Mouse (Mus musculus) spleen, postnatal 10 days (tissue): ENCODE measurements at regions not wholly inside any gene's neighbourhood (a gene's known extent, or its start where the extent isn't known, plus 50 kb on each side); places are given as distances from the start of the nearest gene placed in this dataset.

ENCODE experiments used
- DNase-seq, 2 experiments: peaks; one replicate each; pipeline ENCODE4 v3.0.0; 2021 to 2022; ENCODE audit warnings: low spot score in 2 of 2

- DNase-seq, result no peak
These were observed 332.4 kb upstream of the Sox9 start for GRCm38 (mm10) chr11:112449632-112450031.

- no peak for DNase-seq
These were observed 331.8 kb upstream of the Sox9 start for GRCm38 (mm10) chr11:112450227-112450626.

GRCm38 (mm10) chr11:112458075-112458474 is 323.9 kb upstream of the Sox9 start:
- no peak for DNase-seq

- no peak for DNase-seq
These were observed 318.9 kb upstream of the Sox9 start for GRCm38 (mm10) chr11:112463121-112463520.

- no peak for DNase-seq
These were observed 317.6 kb upstream of the Sox9 start for GRCm38 (mm10) chr11:112464386-112464785.

- DNase-seq, result no peak
These were observed 311.7 kb upstream of the Sox9 start for GRCm38 (mm10) chr11:112470336-112470735.

GRCm38 (mm10) chr11:112473237-112473636 is 308.8 kb upstream of the Sox9 start:
- no peak for DNase-seq

- DNase-seq, result no peak
These were observed 308.3 kb upstream of the Sox9 start for GRCm38 (mm10) chr11:112473681-112474080.

GRCm38 (mm10) chr11:112480360-112480759 is 301.7 kb upstream of the Sox9 start:
- no peak for DNase-seq

GRCm38 (mm10) chr11:112501781-112502180 is 280.2 kb upstream of the Sox9 start:
- DNase-seq, result no peak

GRCm38 (mm10) chr11:112519076-112519475 is 262.9 kb upstream of the Sox9 start:
- no peak for DNase-seq

GRCm38 (mm10) chr11:112524983-112525382 is 257.0 kb upstream of the Sox9 start:
- no peak for DNase-seq

GRCm38 (mm10) chr11:112542573-112542972 is 239.5 kb upstream of the Sox9 start:
- DNase-seq, result no peak

GRCm38 (mm10) chr11:112543473-112543872 is 238.6 kb upstream of the Sox9 start:
- no peak for DNase-seq

GRCm38 (mm10) chr11:112545231-112546010 is 236.6 kb upstream of the Sox9 start:
- no peak for DNase-seq

GRCm38 (mm10) chr11:112546162-112546561 is 235.9 kb upstream of the Sox9 start:
- DNase-seq, result no peak

- DNase-seq, result no peak
These were observed 229.2 kb upstream of the Sox9 start for GRCm38 (mm10) chr11:112552838-112553237.

- no peak for DNase-seq
These were observed 219.0 kb upstream of the Sox9 start for GRCm38 (mm10) chr11:112563027-112563426.

- no peak for DNase-seq
These were observed 217.3 kb upstream of the Sox9 start for GRCm38 (mm10) chr11:112564706-112565215.

GRCm38 (mm10) chr11:112566071-112566470 is 216.0 kb upstream of the Sox9 start:
- DNase-seq, result no peak

GRCm38 (mm10) chr11:112587386-112587785 is 194.6 kb upstream of the Sox9 start:
- DNase-seq, result no peak

GRCm38 (mm10) chr11:112588088-112588487 is 193.9 kb upstream of the Sox9 start:
- DNase-seq, result no peak

GRCm38 (mm10) chr11:112590214-112590613 is 191.8 kb upstream of the Sox9 start:
- no peak for DNase-seq
